14 mouse cellular contexts compared by ENCODE assay signal in the genomic region with DNA sequence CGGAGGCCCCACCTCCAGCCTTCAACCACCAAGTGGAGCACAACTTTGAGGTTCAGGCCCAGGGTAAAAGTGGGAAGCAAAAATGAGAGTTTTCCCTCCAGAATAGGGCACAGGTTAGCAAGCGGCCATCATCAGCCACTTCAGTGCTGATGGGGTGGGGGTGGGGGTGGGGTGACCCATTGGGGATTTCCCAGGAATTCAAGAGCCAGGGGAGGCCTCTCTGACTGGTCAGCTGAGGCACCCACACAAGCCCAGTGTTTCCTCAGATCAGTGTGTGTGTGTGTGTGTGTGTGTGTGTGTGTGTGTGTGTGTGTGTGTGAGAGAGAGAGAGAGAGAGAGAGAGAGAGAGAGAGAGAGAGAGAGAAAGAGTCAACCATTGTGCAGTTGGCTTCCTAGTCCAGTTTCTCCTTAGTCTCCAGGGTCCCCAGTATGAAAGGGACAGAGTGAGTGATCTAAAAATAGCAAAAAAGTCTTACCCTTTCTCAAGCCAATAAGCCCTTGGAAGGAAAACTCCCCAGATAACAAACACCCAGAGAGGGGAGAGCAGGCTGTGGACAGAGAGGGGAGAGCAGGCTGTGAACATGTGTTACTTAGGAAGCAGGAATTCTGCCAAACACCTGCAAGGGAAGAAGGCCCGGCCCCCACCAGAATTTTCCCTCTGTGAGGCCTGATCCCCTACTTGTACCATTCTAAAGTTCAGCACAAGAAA. TPM values are rescaled to one million over a fixed set of nuclear protein-coding genes. Genes with fewer than 3 reads are reported as not detected.
DNase-seq lines count a peak whose midpoint lies in the region; ATAC-seq lines count a peak whose summit lies in the region.
"Had no signal": no experiment of that assay in that cellular context is flagged by ENCODE, and none has a peak within 500 bp of the region (broad histone marks: within the 10 kb centered on the region; RNA-seq: fewer than 3 reads in every experiment).

No protein-coding gene starts in this region.

- H3K4me3 ChIP-seq in lung, embryonic 15.5 days = no peak overlapping the region
- H3K4me3 ChIP-seq in heart, embryonic 13.5 days = no peak overlapping the region
- H3K4me3 ChIP-seq in stomach, embryonic 14.5 days (ENCODE audit: low read depth, low read length) = no peak overlapping the region
- H3K4me3 ChIP-seq in hindbrain, embryonic 10.5 days = no peak overlapping the region
- H3K4me3 ChIP-seq: midbrain, embryonic 13.5 days had no signal

- ATAC-seq in lung, embryonic 15.5 days (ENCODE audit: borderline replicate concordance, extremely low read depth, low FRiP score, low TSS enrichment) = no peak
- ATAC-seq in heart, embryonic 13.5 days (ENCODE audit: extremely low read depth, insufficient number of reproducible peaks, low FRiP score, low TSS enrichment) = no peak
- no peak for ATAC-seq in stomach, embryonic 14.5 days (ENCODE audit: insufficient number of reproducible peaks, insufficient read depth, low FRiP score, low read depth)
- ATAC-seq: midbrain, embryonic 13.5 days had no signal

- peak; percentile 94 for DNase-seq in heart, adult 11 months
- no peak for DNase-seq in heart, adult 8-10 months (ENCODE audit: low spot score)
- no peak for DNase-seq in lung, postnatal 25 days (ENCODE audit: low spot score)
- no peak for DNase-seq in hindbrain, embryonic 10.5 days (ENCODE audit: low spot score)
- DNase-seq in left cerebral cortex, postnatal 36 days (ENCODE audit: low spot score in 2 of 2) = no peak
- DNase-seq: adrenal gland, postnatal 25 days; cerebellum, adult 2 months; left cerebral cortex, postnatal 4 days; thymus, postnatal 4 days had no signal

- intact Hi-C loops in left cerebral cortex, postnatal 36 days (cut with DNase I) = no loop called here

- H3K27ac ChIP-seq in lung, embryonic 15.5 days = peak overlapping the region; percentile 79
- H3K27ac ChIP-seq in heart, embryonic 13.5 days (replicated peaks) = peak overlapping the region; percentile 87
- H3K27ac ChIP-seq in stomach, embryonic 14.5 days (ENCODE audit: low read length) = peak overlapping the region; percentile 39; the same call in 1 of the 2 replicates
- H3K27ac ChIP-seq in hindbrain, embryonic 10.5 days = no peak overlapping the region
- H3K27ac ChIP-seq: midbrain, embryonic 13.5 days had no signal

- no peak overlapping the region for H3K4me2 ChIP-seq in lung, embryonic 15.5 days
- H3K4me2 ChIP-seq in heart, embryonic 13.5 days = peak overlapping the region; percentile 11; the same call in 1 of the 2 replicates
- H3K4me2 ChIP-seq in stomach, embryonic 14.5 days (replicated peaks; ENCODE audit: low read depth, low read length) = no peak overlapping the region
- H3K4me2 ChIP-seq: midbrain, embryonic 13.5 days had no signal

- peaks cover 28% of the 10 kb centered on the region for H3K4me1 ChIP-seq in lung, embryonic 15.5 days
- peaks cover 37% of the 10 kb centered on the region for H3K4me1 ChIP-seq in heart, embryonic 13.5 days
- peaks cover 19% of the 10 kb centered on the region; the same call in 1 of the 2 replicates for H3K4me1 ChIP-seq in stomach, embryonic 14.5 days (ENCODE audit: control insufficient read depth, insufficient read depth, low read length)
- peaks cover 20% of the 10 kb centered on the region for H3K4me1 ChIP-seq in hindbrain, embryonic 10.5 days (replicated peaks)

- no peaks in the 10 kb centered on the region for H3K36me3 ChIP-seq in lung, embryonic 15.5 days
- no peaks in the 10 kb centered on the region for H3K36me3 ChIP-seq in heart, embryonic 13.5 days
- H3K36me3 ChIP-seq in stomach, embryonic 14.5 days (ENCODE audit: control insufficient read depth, insufficient read depth, low read length) = no peaks in the 10 kb centered on the region
- no peaks in the 10 kb centered on the region for H3K36me3 ChIP-seq in hindbrain, embryonic 10.5 days
- H3K36me3 ChIP-seq: midbrain, embryonic 13.5 days had no signal

- no peaks in the 10 kb centered on the region for H3K9me3 ChIP-seq in lung, embryonic 15.5 days
- H3K9me3 ChIP-seq in heart, embryonic 13.5 days = no peaks in the 10 kb centered on the region
- no peaks in the 10 kb centered on the region for H3K9me3 ChIP-seq in stomach, embryonic 14.5 days (ENCODE audit: control insufficient read depth, low read depth, low read length)
- H3K9me3 ChIP-seq in hindbrain, embryonic 10.5 days = no peaks in the 10 kb centered on the region
- H3K9me3 ChIP-seq: midbrain, embryonic 13.5 days had no signal

- peaks cover 12% of the 10 kb centered on the region for H3K27me3 ChIP-seq in lung, embryonic 15.5 days
- peaks cover 25% of the 10 kb centered on the region for H3K27me3 ChIP-seq in heart, embryonic 13.5 days (replicated peaks)
- H3K27me3 ChIP-seq in stomach, embryonic 14.5 days (ENCODE audit: control insufficient read depth, insufficient read depth, low read length) = 0 out of 2 replicates have a peak, but pooled peaks cover 12% of the 10 kb centered on the region
- peaks cover 65% of the 10 kb centered on the region for H3K27me3 ChIP-seq in hindbrain, embryonic 10.5 days (ENCODE audit: insufficient read depth, poor library complexity, severe bottlenecking)

- H3K9ac ChIP-seq in lung, embryonic 15.5 days = no peak overlapping the region
- peak overlapping the region; percentile 50 for H3K9ac ChIP-seq in heart, embryonic 13.5 days
- H3K9ac ChIP-seq in stomach, embryonic 14.5 days (replicated peaks; ENCODE audit: low read depth, low read length) = no peak overlapping the region
- H3K9ac ChIP-seq: midbrain, embryonic 13.5 days had no signal

- WGBS in lung, embryonic 15.5 days = 39% methylated on average over 3 of the region's 3 CpGs
- WGBS in heart, embryonic 13.5 days = 37% methylated on average over 3 of the region's 3 CpGs
- WGBS in stomach, embryonic 14.5 days = 44% methylated on average over 3 of the region's 3 CpGs
- WGBS in hindbrain, embryonic 10.5 days = 38% methylated on average over 3 of the region's 3 CpGs

RNA-seq across cellular contexts. Expression of a gene that starts 1.8 kb away (rescaled TPM):
- not detected for total RNA-seq in heart, adult 8-10 months (2022)
- polyA plus RNA-seq in lung, embryonic 15.5 days (2015; fragmentation: Nextera tagmentation; extraction: Ambion mirVana) = 0.39 and 0.65 TPM in 2 replicates
- 0.48 and 0.65 TPM in 2 replicates for polyA plus RNA-seq in heart, embryonic 13.5 days (2015; fragmentation: Nextera tagmentation; extraction: Ambion mirVana)
- polyA plus RNA-seq in stomach, embryonic 14.5 days (2014; fragmentation: Nextera tagmentation; extraction: Ambion mirVana) = 0.41 and 0.58 TPM in 2 replicates
- polyA plus RNA-seq in hindbrain, embryonic 10.5 days (2016; fragmentation: Nextera tagmentation; extraction: Ambion mirVana) = 0.51 and 0.60 TPM in 2 replicates
- total RNA-seq in left cerebral cortex, postnatal 36 days (2021) = not detected
- total RNA-seq: adrenal gland, postnatal 25 days; hematopoietic stem cell, adult 5-6 weeks; left cerebral cortex, postnatal 4 days had no signal

RNA-seq across cellular contexts. Expression of a gene that starts 9.9 kb away (rescaled TPM):
- total RNA-seq in heart, adult 8-10 months (2022) = 10 to 100 TPM; 13.5 to 18.7 (median 14.2) TPM
- 49.7 and 52.0 TPM in 2 replicates for polyA plus RNA-seq in lung, embryonic 15.5 days (2015; fragmentation: Nextera tagmentation; extraction: Ambion mirVana)
- polyA plus RNA-seq in heart, embryonic 13.5 days (2015; fragmentation: Nextera tagmentation; extraction: Ambion mirVana) = 34.0 and 39.5 TPM in 2 replicates
- 7.6 and 10.9 TPM in 2 replicates for polyA plus RNA-seq in stomach, embryonic 14.5 days (2014; fragmentation: Nextera tagmentation; extraction: Ambion mirVana)
- polyA plus RNA-seq in hindbrain, embryonic 10.5 days (2016; fragmentation: Nextera tagmentation; extraction: Ambion mirVana) = 8.9 and 9.6 TPM in 2 replicates
- total RNA-seq in left cerebral cortex, postnatal 36 days (2021) = 1 to 10 TPM; 3.5 to 4.8 TPM

RNA-seq across cellular contexts. Expression of a gene that starts 15.4 kb away (rescaled TPM):
- 10 to 100 TPM; 28.8 to 31.5 (median 29.1) TPM for total RNA-seq in heart, adult 8-10 months (2022)
- 95.2 and 96.6 TPM in 2 replicates for polyA plus RNA-seq in lung, embryonic 15.5 days (2015; fragmentation: Nextera tagmentation; extraction: Ambion mirVana)
- 58.8 and 59.5 TPM in 2 replicates for polyA plus RNA-seq in heart, embryonic 13.5 days (2015; fragmentation: Nextera tagmentation; extraction: Ambion mirVana)
- polyA plus RNA-seq in stomach, embryonic 14.5 days (2014; fragmentation: Nextera tagmentation; extraction: Ambion mirVana) = 103 and 105 TPM in 2 replicates
- polyA plus RNA-seq in hindbrain, embryonic 10.5 days (2016; fragmentation: Nextera tagmentation; extraction: Ambion mirVana) = 68.7 and 71.6 TPM in 2 replicates
- 10 to 100 TPM; 37.8 to 43.0 TPM for total RNA-seq in left cerebral cortex, postnatal 36 days (2021)

RNA-seq across cellular contexts. Expression of a gene that starts 15.8 kb away (rescaled TPM):
- total RNA-seq in heart, adult 8-10 months (2022) = 10 to 100 TPM; 23.8 to 29.1 (median 27.0) TPM
- 146 and 147 TPM in 2 replicates for polyA plus RNA-seq in lung, embryonic 15.5 days (2015; fragmentation: Nextera tagmentation; extraction: Ambion mirVana)
- 133 and 135 TPM in 2 replicates for polyA plus RNA-seq in heart, embryonic 13.5 days (2015; fragmentation: Nextera tagmentation; extraction: Ambion mirVana)
- polyA plus RNA-seq in stomach, embryonic 14.5 days (2014; fragmentation: Nextera tagmentation; extraction: Ambion mirVana) = 67.1 and 67.5 TPM in 2 replicates
- polyA plus RNA-seq in hindbrain, embryonic 10.5 days (2016; fragmentation: Nextera tagmentation; extraction: Ambion mirVana) = 50.2 and 52.7 TPM in 2 replicates
- total RNA-seq in left cerebral cortex, postnatal 36 days (2021) = 1 to 10 TPM; 7.4 to 9.4 TPM
- total RNA-seq: hematopoietic stem cell, adult 5-6 weeks had no signal

RNA-seq across cellular contexts. Expression of a gene that starts 31.4 kb away (rescaled TPM):
- total RNA-seq in heart, adult 8-10 months (2022) = under 1 TPM in 2 of 4 experiments, not detected in 2; 0.16 to 0.25 TPM
- 3.3 and 4.6 TPM in 2 replicates for polyA plus RNA-seq in lung, embryonic 15.5 days (2015; fragmentation: Nextera tagmentation; extraction: Ambion mirVana)
- 0.27 and 0.41 TPM in 2 replicates for polyA plus RNA-seq in heart, embryonic 13.5 days (2015; fragmentation: Nextera tagmentation; extraction: Ambion mirVana)
- 1.4 and 1.9 TPM in 2 replicates for polyA plus RNA-seq in stomach, embryonic 14.5 days (2014; fragmentation: Nextera tagmentation; extraction: Ambion mirVana)
- polyA plus RNA-seq in hindbrain, embryonic 10.5 days (2016; fragmentation: Nextera tagmentation; extraction: Ambion mirVana) = 0.18 and 0.26 TPM in 2 replicates
- total RNA-seq in left cerebral cortex, postnatal 36 days (2021) = not detected
- total RNA-seq: hematopoietic stem cell, adult 5-6 weeks; left cerebral cortex, postnatal 4 days had no signal
- polyA plus RNA-seq: midbrain, embryonic 13.5 days had no signal
